Mouse (Mus musculus) lung, postnatal 10 days (tissue): Measurements from ENCODE around the gene AA467197.

Source experiments
- DNase-seq: peaks from one replicate; pipeline ENCODE4 v3.0.0; 2021

Gene AA467197

DNA sequence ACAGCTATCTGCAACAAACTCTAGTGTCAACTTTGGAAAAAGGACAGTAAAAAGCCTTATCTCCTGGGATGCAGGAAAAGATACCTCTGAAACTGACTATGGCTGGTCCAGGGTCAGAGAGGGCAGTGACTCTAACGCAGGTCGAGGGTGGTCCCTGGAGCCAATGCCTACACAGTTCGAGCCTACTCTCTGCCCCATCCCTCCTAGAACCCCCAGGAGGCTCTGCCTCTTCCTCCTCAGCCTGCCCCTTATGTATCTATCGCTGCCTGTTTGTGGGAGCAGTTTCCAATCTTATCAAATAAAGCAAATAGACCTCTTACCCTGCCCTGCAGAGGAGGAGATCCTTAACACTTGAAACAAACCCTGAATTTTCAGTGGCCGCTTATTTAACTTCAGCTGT is 1.9 kb downstream of the AA467197 start:
- no peak for DNase-seq

DNA sequence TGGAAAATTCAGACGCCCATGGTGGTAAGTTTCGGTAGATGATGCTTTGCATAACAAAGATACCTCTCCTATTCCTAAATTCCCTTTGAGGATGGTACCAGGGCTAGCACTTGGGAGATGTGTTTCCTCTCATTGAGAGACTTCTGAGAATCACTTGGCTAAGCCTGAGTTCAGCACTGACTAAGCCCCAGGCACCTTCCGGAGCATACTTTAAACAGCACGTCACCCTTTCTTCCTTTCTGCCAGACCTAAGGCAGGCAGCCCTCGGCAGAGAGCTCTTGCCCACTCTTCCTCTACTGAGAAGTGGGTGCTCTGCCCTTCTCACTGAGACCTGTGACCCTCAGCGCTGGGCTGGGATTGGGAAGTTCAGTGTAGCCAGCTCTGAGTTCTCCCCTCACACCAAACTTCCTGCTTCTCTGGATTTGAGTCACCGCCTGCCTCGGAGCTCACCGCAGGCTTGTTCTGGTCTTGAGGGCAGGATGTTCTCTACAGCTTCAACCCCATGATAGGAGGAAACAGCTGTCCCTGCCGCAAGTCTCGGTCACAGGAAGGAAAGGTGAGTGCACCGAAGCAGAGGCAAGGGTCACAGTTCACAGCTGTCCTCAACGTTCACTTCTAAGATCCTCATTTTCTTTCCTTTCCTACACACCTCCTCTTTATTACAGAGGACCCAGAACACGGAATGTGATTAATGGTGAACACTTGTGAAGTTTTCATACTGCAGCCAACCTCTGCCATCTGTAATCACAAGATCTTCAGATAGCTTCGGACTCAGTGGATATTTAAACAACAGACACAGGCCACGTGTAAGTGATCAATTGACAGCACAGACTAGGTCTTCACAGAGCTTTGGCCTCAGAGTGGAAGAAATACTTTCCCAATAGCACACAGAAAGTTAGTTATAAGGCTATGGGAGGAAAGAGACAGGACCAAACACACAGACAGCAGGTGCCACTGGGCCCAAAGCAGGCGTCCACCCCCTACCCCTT is 15.6 kb downstream of the AA467197 start:
- DNase-seq = peak; percentile 10

DNA sequence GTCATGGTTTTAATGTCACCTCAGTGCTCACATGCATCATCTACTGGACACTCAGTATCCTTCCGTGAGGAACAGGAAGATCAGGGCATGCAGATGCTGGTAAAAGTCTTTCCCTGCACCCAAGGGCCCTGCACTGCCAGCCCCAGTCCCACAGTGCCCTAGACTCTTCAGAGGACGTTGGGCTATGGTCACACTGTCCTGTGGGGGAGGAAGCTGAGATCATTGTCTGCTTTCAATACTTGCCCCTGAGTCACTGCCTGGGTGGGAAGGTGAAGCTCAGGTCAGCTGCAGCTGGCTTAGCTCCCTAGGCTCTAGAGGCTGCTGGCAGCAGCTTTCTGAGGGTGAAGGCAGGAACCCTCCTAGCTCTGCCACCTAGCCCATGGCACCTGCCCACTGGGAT is 19.3 kb downstream of the AA467197 start:
- no peak for DNase-seq

DNA sequence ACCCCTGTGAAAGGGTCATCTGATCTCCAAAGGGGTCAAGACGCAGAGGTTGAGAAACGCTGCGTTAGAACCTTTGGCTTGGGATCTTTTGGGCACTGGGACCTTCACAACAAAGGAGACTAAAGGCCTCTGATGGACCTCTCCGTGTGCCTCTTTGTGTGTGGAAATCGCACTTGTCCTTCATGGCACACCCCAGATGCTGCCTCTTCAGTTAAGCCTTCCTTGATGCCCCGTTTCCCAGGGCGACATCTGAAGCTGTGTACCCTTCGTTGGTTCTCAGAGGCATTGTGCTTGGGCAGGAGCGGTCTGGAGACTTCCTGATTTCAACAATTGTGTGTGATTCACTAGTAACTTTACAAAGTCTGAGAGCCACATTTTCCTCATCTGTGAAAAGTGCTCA is 20.0 kb downstream of the AA467197 start:
- DNase-seq = no peak

DNA sequence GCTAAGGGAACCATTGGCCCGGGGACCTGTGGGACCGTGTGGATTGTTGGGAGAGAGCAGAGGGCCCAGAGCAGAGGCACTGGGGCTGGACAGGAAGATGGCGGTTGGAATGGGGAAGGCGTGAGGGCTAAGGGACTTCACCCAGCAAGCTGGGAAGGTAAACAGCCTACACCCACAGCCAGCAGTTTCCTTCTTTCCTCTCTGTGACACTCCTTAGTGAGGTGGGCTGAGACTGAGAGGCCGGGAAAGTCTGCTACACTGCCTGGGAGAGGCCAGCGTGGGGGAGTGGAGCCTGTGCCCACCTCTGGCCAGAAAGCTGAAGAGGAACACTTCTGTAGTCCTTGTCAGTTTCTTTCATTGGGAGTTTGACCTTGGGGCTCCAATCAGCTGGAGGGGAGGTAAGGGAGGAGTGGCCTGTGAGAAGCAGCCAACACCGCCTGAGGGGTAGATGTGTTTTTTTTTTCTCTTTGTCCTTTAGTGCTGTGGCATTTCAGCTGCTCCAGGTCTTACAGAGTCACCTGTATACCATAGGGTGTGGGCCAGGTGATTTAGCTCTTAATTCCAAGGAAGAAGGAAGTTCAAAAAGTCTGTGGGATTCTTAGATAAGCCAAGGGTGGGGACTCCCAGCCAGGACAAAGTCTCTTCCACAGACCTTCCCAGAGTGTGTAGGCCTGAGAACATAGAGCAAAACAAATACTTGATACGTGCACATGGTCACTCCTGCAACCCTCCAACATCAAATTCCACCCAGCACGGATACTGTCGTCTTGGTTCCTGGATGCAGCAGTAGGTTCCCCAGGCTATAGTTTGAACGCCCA is 21.1 kb downstream of the AA467197 start:
- DNase-seq = no peak

DNA sequence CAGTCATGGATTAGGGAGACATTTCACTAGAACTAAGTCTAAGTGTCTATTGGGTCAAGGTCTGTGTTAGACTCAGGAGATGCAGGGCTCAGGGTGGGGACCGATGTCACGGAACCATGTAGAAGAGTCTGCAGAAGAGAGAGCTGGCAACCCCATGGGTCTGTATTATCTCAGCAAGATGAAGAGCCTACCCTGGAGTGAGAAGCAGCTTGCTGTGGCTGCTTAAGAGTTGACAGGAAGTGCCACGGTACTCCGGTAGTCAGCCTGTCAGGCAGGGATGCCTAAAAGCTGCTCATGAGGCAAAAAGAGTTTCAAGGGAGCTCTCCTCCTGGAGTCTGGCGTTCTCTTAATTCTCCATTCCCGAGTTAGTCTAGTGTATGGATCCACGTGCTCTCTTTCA is 23.0 kb downstream of the AA467197 start:
- no peak for DNase-seq

DNA sequence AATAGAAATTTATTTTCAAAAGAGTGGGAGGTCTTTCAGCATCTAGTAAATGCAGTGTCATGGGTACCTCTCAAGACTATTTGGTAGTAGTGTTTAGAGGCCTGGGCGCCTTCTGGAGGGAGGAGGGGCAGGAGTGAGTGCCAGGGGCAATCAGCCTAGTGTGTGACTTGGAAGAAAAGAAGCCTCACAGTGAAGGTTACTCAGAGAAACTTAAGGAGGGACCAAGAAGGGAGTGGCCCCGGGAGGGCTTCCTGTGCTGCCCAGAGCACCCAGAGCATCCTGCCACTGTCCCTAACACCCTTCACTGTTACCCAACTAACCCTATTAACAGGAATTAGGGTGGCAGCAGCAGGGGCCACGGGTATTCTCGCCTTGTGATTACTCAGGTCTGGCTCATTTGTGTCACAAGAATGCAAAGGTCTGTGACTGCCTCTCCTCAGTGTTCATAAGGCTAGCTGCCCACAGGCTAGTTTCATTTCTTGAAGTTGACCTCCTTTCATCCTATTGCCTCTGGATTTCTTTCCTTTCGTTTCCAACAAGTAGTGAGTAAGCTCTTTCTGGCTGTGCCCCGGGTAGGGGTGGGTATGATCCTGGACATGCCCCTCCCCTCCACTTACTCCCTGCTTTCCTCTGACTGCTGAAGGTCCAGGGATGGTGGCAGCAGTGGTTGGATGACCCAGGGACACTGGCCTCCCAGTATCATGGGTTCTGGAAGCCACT is 28.6 kb downstream of the AA467197 start:
- no peak for DNase-seq

DNA sequence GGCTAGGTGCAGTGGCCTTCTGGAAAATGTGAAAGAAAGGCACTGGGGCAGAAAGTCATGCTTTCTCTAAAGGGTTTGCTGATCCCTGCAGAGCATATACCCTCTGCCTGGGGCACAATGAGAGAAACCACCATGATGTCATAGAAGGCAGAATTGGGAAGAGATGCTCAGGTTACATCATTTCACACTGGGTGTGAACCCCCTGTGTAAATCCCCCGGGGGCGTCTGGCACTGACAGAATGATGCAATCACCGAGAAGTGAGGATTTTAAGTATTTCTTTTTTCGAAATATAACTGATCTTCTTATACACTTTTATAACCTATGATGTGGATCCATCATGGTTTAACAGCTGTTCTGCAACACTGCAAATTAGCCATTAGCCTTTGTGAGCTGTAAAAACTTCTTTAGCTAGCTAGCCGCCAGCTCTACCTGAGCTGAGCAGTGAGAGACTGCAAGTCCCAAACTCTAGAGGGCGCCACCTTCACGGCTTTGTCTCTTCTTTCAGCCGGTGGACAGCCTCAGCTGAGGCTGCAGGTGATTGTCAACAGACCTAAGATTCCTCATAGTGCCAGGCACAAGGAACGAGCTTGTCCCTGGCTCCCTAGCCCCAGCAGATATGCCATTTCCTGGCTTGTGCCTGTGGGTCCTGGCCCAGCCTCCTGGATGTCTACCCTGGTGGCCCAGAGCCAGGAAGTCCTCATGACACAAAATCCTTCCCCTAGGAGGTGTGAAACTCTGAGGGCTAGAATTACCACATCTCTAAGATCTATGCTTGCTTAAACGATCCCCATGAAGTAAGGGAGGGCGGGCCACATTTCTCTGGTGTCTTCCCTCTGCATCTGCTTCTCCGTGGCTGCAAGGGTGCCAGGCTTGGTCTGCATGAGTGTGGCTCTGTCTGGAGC is 29.4 kb downstream of the AA467197 start:
- DNase-seq = peak; percentile 37

DNA sequence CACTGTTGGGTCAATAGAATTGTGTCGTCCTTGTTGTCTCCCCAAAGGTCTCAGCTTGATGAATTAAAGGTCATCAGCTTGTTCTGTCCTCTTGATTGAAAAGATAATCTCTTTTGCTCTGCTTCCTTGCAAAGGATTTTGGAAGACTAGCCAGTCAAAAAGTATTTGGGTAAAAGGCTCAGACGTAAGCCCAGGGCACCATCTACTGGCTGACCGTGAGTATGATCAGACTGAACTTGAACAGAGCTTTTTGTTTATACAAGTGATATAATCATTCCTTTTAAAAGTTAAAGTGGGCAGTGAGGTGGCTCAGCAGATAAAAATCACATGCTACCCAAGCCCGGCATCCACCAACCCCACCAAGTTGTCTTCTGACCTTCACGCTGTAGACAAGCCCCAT is 31.1 kb downstream of the AA467197 start:
- DNase-seq = peak; percentile 61

DNA sequence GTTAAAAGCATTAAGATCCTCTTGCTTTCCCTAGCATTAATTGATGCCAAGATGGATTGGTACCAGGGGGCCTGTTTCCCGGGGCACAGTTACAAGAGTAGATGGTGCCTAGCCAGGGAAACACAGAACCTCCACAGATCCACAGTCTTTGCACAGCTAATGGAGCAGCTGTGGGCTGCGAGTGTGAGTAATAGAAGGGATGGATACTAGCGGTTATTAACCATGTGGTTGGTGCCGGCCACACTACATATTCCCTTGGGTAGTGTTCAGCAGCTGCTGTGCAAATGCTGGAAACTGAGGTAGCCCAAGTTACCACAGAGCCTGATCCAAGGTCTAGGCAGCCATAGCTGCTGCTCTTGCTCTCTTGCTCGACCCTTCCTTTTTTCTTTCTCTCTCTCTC is 34.9 kb downstream of the AA467197 start:
- DNase-seq = no peak

DNA sequence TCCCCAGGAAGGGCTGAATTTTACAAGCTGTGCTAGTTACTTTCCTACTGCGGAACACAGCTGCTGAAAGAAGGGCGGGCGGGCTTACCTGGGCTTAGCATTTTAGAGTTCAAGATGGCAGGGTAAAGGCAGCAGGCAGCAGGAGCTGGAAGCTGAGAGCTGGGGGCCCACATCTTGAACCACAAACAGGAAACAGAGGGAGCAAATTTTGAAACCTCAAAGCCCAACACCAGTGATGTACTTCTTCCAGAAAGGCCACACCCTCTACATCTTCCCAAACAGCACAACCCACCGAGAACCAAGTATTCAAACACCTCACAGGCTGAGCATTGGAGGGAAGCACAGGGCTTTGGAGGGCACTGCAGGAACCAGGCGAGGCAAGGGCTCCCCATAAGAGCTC is 36.1 kb downstream of the AA467197 start:
- DNase-seq = no peak

DNA sequence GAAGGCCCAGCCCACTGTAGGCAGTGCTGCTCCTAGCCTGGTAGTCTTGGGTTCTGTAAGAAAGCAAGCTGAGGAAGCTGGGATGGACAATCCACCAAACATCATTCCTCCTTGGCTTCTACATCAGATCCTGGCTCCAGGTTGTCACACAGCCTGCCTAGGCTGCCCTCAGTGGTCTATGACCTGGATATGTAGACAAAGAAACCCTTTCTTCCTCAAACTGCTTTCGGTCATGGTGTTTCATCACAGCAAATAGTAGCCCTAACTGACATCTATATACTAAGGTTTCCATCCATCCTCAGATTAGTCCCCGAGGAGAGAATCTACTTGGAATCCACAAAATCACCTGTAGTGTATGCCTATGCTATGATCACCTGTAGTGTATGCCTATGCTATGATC is 38.3 kb downstream of the AA467197 start:
- no peak for DNase-seq

DNA sequence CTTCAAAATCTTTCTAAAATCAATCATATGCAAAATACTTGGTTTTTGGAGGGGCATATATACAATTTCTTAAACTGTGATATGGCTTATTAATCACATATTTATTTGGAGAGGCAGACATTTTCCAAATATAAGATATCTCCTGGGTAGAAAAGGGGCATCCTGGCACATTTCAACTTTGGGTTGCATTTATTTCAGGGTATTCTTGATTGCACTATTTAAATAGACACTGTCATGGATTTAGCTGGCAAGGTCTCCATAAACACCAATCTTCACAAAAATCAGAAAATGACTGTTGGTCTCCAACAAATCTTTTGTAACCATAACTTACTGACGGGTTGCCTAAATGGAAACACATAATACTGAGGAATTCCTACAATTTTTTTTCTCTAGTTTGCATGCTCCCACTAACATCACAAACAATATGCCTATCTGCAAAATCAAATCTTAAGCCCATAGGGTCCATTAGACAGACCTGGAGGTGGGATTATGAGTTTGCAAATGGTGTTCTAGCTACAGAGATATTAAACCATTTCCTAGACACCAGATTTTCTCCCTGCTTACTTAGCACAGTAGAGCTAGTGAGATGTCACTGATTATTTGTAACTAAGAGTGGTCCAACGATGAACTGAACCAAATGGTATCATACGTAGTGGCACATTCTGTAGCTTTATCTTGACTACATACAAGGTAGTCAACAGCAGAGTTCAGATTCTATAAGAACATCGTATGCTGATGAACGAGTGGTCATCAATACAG is 44.8 kb downstream of the AA467197 start:
- no peak for DNase-seq

DNA sequence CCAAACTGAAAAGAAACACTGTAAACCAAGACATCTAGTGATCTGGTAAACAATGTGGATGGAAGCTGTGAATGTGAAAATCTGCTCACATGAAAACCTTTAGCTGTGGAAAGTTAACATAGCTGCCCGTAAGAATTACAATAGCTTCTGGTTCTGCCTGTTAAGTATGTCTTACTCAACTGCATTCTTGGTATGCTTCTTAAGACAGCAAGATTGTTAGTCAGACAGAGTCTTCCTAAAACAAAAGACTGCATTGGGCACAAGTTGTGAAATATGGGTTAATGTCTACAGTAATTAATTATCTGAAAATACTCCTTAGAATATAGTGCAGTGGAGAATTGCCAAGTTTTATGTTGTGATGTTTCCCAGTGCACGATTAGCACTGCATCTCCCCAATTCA is 45.7 kb downstream of the AA467197 start:
- no peak for DNase-seq

DNA sequence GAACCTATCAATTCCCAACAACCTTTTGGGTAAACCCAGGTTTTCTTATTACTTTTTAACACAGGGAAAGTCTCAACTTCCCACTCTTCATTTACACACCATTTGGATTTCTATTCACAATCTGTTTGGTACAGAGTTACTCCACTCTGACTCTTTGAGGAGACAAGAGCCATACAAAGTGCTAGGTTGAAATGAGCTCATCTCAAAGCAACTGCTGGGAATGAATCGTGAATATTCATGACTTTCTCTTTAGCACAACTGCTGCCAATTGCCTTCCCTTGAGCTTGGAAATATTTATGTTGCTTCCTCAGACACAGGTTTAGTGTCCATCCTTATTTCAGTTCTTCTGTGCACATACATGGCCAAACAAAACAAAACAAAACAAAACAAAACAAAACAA is 46.9 kb downstream of the AA467197 start:
- DNase-seq = no peak

DNA sequence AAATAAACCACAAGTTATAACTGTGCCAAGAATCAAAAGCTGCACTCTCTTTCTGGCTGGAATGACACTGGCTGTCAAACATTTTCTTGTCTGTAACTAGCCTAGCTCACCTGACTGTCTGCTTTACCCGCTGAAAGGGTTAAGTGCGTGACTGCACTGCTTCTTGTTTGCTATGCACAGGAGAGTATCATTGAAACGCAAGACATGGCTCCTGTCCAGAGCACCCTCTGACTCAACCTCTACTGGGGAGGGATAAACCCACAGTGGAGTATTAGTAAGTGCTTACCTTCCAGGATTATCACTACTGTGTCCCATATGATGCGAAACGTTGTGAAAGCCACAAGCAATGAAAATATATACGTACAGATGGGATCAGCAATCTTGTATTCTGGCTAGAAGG is 49.9 kb downstream of the AA467197 start:
- peak; percentile 37 for DNase-seq
